Mouse (Mus musculus) midbrain, postnatal 0 days (tissue): ENCODE measurements around the gene Xlr3b. TPM values are rescaled to one million over a fixed set of nuclear protein-coding genes. Genes with fewer than 3 reads are reported as not detected.
A peak's percentile ranks its signal among the peaks of the same experiment; 100 is the strongest.
"Not testable (repeated sequence)": the region's sequence is repeated elsewhere in the genome, so short reads cannot be mapped to it uniquely, and the experiment has no call there.

Source experiments
- ATAC-seq: fragments of 200-750 bp; cut with Nextera tagmentation; 2 replicates; pipeline ENCODE4 v1.8.0; 2017; ENCODE audit warnings: moderate number of reproducible peaks, mild to moderate bottlenecking, moderate TSS enrichment, moderate library complexity; ENCODE audit not compliant: low FRiP score
- DNase-seq: peaks from one replicate; pipeline ENCODE4 v3.0.0-alpha.2; 2015; ENCODE audit warnings: low spot score
- H3K27ac ChIP-seq: fragments of 300-500 bp; sonication (generic); 2 replicates; pipeline ENCODE4 v1.5.1; 2014; ENCODE audit warnings: low read depth, mild to moderate bottlenecking, low read length, mixed read lengths
- H3K27me3 ChIP-seq: fragments of 300-500 bp; sonication (generic); 2 replicates; pipeline ENCODE4 v1.6.1; 2014; ENCODE audit warnings: low read length, control low read depth, mixed read lengths; ENCODE audit not compliant: insufficient read depth
- H3K36me3 ChIP-seq: fragments of 300-500 bp; sonication (generic); 2 replicates; pipeline ENCODE4 v1.6.1; 2014; ENCODE audit warnings: low read length, control low read depth, mixed read lengths; ENCODE audit not compliant: insufficient read depth
- H3K4me1 ChIP-seq: fragments of 300-500 bp; sonication (generic); 2 replicates; pipeline ENCODE4 v1.6.1; 2014; ENCODE audit warnings: mild to moderate bottlenecking, control low read depth, antibody characterized with exemption, low read length, mixed read lengths; ENCODE audit not compliant: insufficient read depth
- H3K4me2 ChIP-seq: fragments of 300-500 bp; sonication (generic); 2 replicates; pipeline ENCODE4 v1.6.1; 2014; ENCODE audit warnings: low read depth, mild to moderate bottlenecking, low read length, mixed read lengths; ENCODE audit not compliant: poor library complexity, severe bottlenecking
- H3K4me3 ChIP-seq: fragments of 300-500 bp; sonication (generic); 2 replicates; pipeline ENCODE4 v1.5.1; 2014; ENCODE audit warnings: low read depth, mild to moderate bottlenecking, low read length, moderate library complexity
- H3K9ac ChIP-seq: fragments of 300-500 bp; sonication (generic); replicated peaks from 2 replicates; pipeline ENCODE4 v1.6.1; 2014; ENCODE audit warnings: mild to moderate bottlenecking, low read length, moderate library complexity, mixed read lengths; ENCODE audit not compliant: poor library complexity, severe bottlenecking
- H3K9me3 ChIP-seq: fragments of 300-500 bp; sonication (generic); 2 replicates; pipeline ENCODE4 v1.6.1; 2016; ENCODE audit warnings: low read length, control low read depth
- WGBS: fragments of 180-500 bp; shearing (Covaris S2); extraction: QIAGEN DNeasy Blood & Tissue Kit; methylation state at CpG from one replicate; pipeline ENCODE4 v1.1.7; 2014; 5-methylcytosine and 5-hydroxymethylcytosine counted together
- polyA plus RNA-seq: library from polyadenylated mRNA; unstranded; fragments of >200 nt; fragmentation: Nextera tagmentation; extraction: Ambion mirVana; gene quantifications from 2 replicates; pipeline ENCODE4 v1.2.1, GENCODE M21; 2015
- total RNA-seq: library from RNA; depleted of rRNA; stranded (reverse); fragments of >200 nt; gene quantifications from 2 replicates; pipeline ENCODE4 v1.2.3, GENCODE M21; 2014; rRNA removed

Gene Xlr3b
- total RNA-seq (2.8 and 7.2 TPM in 2 replicates), polyA plus RNA-seq (6.8 and 13.9 TPM in 2 replicates)

DNA sequence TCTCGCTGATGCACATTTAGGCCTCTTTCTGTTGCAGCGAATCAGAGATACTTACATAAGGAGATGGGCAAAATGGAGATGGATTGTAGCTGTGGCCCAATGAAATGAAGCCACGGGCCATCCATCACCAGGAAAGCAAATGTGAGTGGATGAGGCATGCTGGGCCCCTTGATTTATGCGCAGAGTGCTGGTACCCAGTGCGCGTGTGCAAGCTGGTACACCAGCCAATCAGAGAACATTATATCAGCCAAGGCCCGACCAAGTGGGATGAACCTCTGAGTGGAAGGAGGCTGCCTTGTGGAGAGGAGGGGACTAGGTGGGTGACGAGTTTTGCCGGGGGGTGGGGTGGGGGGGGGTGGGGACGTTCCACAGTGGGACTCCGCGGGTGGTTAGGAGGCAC lies at the start of gene Xlr3b:
TSS of gene Xlr3b (plus strand) at position 274 of the 400 bp plus-strand sequence.
- H3K9me3 ChIP-seq, H3K4me1 ChIP-seq, ATAC-seq, H3K9ac ChIP-seq, H3K4me2 ChIP-seq, H3K4me3 ChIP-seq, H3K27me3 ChIP-seq, H3K27ac ChIP-seq, H3K36me3 ChIP-seq: not testable (repeated sequence)
- DNase-seq, result peak; percentile 0
- 85% methylated on average over 12 of the region's 12 CpGs for WGBS

DNA sequence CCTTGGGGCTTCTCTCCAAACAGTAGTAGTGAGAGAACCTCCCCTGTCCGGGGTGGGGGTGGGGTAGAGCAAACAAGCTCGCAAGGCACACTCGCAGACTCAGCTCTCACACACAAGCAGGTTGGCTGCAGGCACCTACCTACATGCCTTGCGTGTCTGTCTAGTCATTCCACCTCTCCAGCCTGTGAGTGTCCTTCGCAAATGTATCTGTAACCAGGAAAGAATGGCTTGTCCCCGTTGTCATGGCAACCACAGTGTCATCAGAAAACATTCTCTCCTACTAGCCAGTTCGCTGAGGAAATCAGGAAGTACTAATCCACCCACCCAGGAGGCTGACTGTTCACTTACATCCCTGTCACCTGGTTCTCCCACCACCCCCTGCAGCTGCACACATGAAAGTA lies 48.8 kb upstream of the Xlr3b start:
- H3K9ac ChIP-seq, H3K27ac ChIP-seq, H3K36me3 ChIP-seq, H3K4me2 ChIP-seq, H3K4me3 ChIP-seq, H3K27me3 ChIP-seq, H3K4me1 ChIP-seq, H3K9me3 ChIP-seq, DNase-seq: not testable (repeated sequence)
- peak; percentile 86 for ATAC-seq
- no CpG with 5 or more reads among the region's 7 CpGs for WGBS

DNA sequence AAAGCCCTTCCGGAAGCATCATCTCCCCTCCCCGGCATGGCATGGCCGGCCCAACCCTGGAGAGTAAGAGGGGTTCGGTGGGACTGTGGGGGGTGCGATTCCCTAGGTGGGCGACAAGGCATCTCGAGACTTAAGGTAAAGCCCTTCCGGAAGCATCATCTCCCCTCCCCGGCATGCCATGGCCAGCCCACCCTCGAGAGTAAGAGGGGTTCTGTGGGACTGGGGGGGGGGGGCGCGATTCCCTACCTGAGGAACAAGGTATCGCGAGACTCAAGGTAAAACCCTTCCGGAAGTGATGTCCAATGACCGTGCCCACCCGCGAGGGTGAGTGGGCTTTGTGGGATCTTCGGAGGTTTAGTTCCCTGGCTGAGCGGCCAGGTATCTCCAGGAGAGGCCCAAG lies 43.5 kb upstream of the Xlr3b start, which contains the start of gene Xlr5b:
TSS of gene Xlr5b (plus strand) at position 301 of the 400 bp plus-strand sequence.
- not testable (repeated sequence) for H3K36me3 ChIP-seq, H3K27ac ChIP-seq, ATAC-seq, H3K27me3 ChIP-seq, DNase-seq, H3K4me2 ChIP-seq, H3K4me1 ChIP-seq, H3K4me3 ChIP-seq, H3K9me3 ChIP-seq, H3K9ac ChIP-seq
- no CpG with 5 or more reads among the region's 20 CpGs for WGBS

DNA sequence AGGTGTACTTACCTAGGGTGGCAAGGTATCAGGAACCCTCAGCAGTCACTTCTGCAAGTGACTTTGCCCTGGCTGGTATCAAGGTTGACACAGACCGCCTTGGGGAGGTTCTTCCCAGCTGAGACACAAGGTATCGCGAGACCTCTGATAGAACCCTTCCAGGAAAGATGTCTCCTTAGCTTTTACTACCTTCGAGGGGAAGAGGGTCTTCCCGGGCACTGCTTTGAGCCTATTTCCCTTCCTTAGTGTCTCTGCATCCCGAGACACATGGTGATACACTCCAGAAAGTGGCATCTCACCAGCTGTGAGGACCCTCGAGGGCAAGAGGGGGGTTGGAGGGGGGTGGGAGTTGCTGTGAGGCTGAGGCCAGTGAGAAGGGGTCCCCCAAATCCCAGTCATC lies 42.7 kb upstream of the Xlr3b start, which contains the start of gene DXBay18:
TSS of gene DXBay18 (minus strand) at position 101 of the 400 bp plus-strand sequence.
- no CpG with 5 or more reads among the region's 7 CpGs for WGBS
- not testable (repeated sequence) for H3K9me3 ChIP-seq, H3K9ac ChIP-seq

DNA sequence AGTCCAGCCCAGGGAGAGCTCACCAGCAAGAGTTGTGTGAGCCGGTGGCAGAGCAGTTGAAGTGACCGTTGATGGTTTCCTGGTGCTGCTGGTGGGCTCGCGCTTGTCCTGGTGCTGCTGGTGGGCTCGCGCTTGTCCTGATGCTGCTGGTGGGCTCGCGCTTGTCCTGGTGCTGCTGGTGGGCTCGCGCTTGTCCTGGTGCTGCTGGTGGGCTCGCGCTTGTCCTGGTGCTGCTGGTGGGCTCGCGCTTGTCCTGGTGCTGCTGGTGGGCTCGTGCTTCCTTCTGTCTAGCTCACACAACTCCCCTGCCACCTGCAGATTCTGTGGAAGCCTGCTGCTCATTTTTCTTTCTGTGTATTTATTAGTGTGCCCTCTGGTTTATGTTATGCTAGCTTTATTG lies 15.1 kb upstream of the Xlr3b start, which contains the start of gene Spin2d:
TSS of gene Spin2d (minus strand) at position 101 of the 400 bp plus-strand sequence.
- not testable (repeated sequence) for H3K36me3 ChIP-seq, H3K4me1 ChIP-seq, H3K9ac ChIP-seq, H3K27me3 ChIP-seq, ATAC-seq, H3K9me3 ChIP-seq, H3K27ac ChIP-seq, H3K4me3 ChIP-seq, H3K4me2 ChIP-seq, DNase-seq
- 60% methylated on average over 2 of the region's 15 CpGs for WGBS

More for the DNA sequence above, 42.7 kb upstream of the Xlr3b start, which contains the start of gene DXBay18:
- H3K36me3 ChIP-seq, H3K27ac ChIP-seq, H3K4me3 ChIP-seq, ATAC-seq, DNase-seq, H3K4me2 ChIP-seq, H3K4me1 ChIP-seq, H3K27me3 ChIP-seq: not testable (repeated sequence)

DNA sequence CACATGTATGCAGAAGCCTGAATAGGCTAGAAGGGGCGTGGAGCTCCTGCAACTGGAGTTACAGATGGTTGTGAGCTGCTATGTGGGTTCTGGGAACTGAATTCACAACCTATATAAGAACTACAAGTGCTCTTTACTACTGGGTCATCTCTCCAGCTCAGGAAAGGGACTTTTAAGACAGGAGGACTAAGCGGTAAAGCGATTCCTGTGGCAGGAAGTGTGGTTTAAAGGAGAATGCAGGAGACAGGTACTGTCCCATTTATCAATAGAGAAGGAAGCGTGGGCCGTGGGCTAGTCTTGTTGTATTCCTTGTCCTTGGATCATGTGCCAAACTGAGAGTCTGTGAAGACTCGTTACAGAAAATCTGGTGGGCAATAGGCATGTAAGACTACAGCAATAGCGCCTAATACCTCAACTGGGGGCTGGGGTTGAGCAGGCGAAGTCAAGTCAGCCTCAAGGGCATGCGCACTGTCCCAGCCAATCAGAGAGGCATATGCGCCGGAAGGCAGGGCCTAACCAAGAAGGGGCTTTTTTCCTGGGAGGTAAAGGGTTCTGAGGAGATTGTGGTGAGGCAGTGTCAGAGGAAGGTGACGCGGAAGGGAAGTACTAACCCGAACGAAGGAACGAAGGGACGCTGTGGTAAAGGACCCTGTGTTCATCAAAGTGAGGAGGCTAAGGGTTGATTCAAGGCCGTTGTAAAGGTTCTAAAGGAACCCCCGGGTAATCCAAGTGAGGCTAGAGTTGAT lies 22.0 kb downstream of the Xlr3b start, which contains the start of gene Xlr4b:
TSS of gene Xlr4b (plus strand) at position 515 of the 746 bp plus-strand sequence.
- not testable (repeated sequence) for ATAC-seq, DNase-seq, H3K4me1 ChIP-seq, H3K9ac ChIP-seq, H3K4me3 ChIP-seq, H3K36me3 ChIP-seq, H3K27ac ChIP-seq, H3K4me2 ChIP-seq, H3K27me3 ChIP-seq, H3K9me3 ChIP-seq
- WGBS, result 73% methylated on average over 10 of the region's 19 CpGs
